Mouse (Mus musculus) limb, embryonic 14.5 days (tissue): ENCODE data around the gene Plekhs1. TPM values are rescaled to one million over a fixed set of nuclear protein-coding genes. Genes with fewer than 3 reads are reported as not detected.

Experiments
- ATAC-seq: fragments of 200-750 bp; cut with Nextera tagmentation; 2 replicates; pipeline ENCODE4 v1.8.0; 2017; ENCODE audit warnings: low read depth, moderate number of reproducible peaks, moderate TSS enrichment; ENCODE audit not compliant: low FRiP score
- DNase-seq: peaks from one replicate; pipeline ENCODE4 v3.0.0-alpha.2; 2015; ENCODE audit warnings: low spot score
- H3K27ac ChIP-seq: fragments of 300-500 bp; sonication (generic); replicated peaks from 2 replicates; pipeline ENCODE4 v1.5.1; 2014; ENCODE audit warnings: low read depth, mild to moderate bottlenecking, low read length, moderate library complexity, mixed read lengths
- H3K27me3 ChIP-seq: fragments of 300-500 bp; sonication (generic); 2 replicates; pipeline ENCODE4 v1.6.1; 2014; ENCODE audit warnings: low read length, mixed read lengths; ENCODE audit not compliant: control insufficient read depth, insufficient read depth
- H3K36me3 ChIP-seq: fragments of 300-500 bp; sonication (generic); 2 replicates; pipeline ENCODE4 v1.6.1; 2014; ENCODE audit warnings: mild to moderate bottlenecking, low read length, moderate library complexity, mixed read lengths; ENCODE audit not compliant: control insufficient read depth, insufficient read depth
- H3K4me1 ChIP-seq: fragments of 300-500 bp; sonication (generic); 2 replicates; pipeline ENCODE4 v1.6.1; 2014; ENCODE audit warnings: antibody characterized with exemption, low read length, mixed read lengths; ENCODE audit not compliant: control insufficient read depth, insufficient read depth
- H3K4me2 ChIP-seq: fragments of 300-500 bp; sonication (generic); replicated peaks from 2 replicates; pipeline ENCODE4 v1.6.1; 2014; ENCODE audit warnings: low read depth, mild to moderate bottlenecking, low read length, moderate library complexity; ENCODE audit not compliant: severe bottlenecking
- H3K4me3 ChIP-seq: fragments of 300-500 bp; sonication (generic); replicated peaks from 2 replicates; pipeline ENCODE4 v1.5.1; 2014; ENCODE audit warnings: low read length
- H3K9ac ChIP-seq: fragments of 300-500 bp; sonication (generic); 2 replicates; pipeline ENCODE4 v1.6.1; 2014; ENCODE audit warnings: mild to moderate bottlenecking, low read depth, low read length, moderate library complexity; ENCODE audit not compliant: severe bottlenecking
- H3K9me3 ChIP-seq: fragments of 300-500 bp; sonication (generic); 2 replicates; pipeline ENCODE4 v1.6.1; 2016; ENCODE audit warnings: low read length; ENCODE audit not compliant: control insufficient read depth
- POLR2A ChIP-seq: fragments of 200-500 bp; IDR thresholded peaks from 2 replicates; pipeline ENCODE4 v1.8.0; 2012; ENCODE audit warnings: inconsistent platforms, mild to moderate bottlenecking, moderate library complexity, borderline replicate concordance; ENCODE audit not compliant: insufficient read depth, insufficient read length; ENCODE audit errors: extremely low read depth
- WGBS: fragments of 180-500 bp; shearing (Covaris S2); extraction: QIAGEN DNeasy Blood & Tissue Kit; methylation state at CpG from one replicate; pipeline ENCODE4 v1.1.7; 2014; 5-methylcytosine and 5-hydroxymethylcytosine counted together
- polyA plus RNA-seq, 2 experiments: library from polyadenylated mRNA; depleted of rRNA in 1 of 2; stranded (reverse) in 1 of 2; unstranded in 1 of 2; fragments of >200 nt; fragmentation: Nextera tagmentation in 1 of 2; extraction: Ambion mirVana in 1 of 2; gene quantifications; 2 replicates each; pipeline versions ENCODE4 v1.2.1 to v1.2.3; 2012 to 2014

Gene Plekhs1
- 0.24 and 0.26 TPM in 2 replicates for polyA plus RNA-seq (2012; rRNA removed)
- polyA plus RNA-seq (2014; fragmentation: Nextera tagmentation; extraction: Ambion mirVana) = 0.37 TPM in 1 of 2 replicates, not detected in the other

- H3K36me3 ChIP-seq = no peaks in the 10 kb centered on the region
- no peak for DNase-seq
- no peaks in the 10 kb centered on the region for H3K27me3 ChIP-seq
- TF ChIP-seq POLR2A = no peak
- no peak for ATAC-seq
- H3K9ac ChIP-seq = no peak within 1 kb of the TSS
- no peak within 1 kb of the TSS for H3K4me2 ChIP-seq
- H3K9me3 ChIP-seq = no peaks in the 10 kb centered on the region
- H3K4me1 ChIP-seq = peaks cover 5% of the 10 kb centered on the region
- H3K4me3 ChIP-seq = no peak within 1 kb of the TSS
- WGBS = 58% methylated on average over 10 of the region's 10 CpGs
- H3K27ac ChIP-seq = no peak within 1 kb of the TSS
Observed at GRCm38 (mm10) chr19:56461522-56462101, at the start of gene Plekhs1. Gene Plekhs1 (plus strand): TSS chr19:56461640.

- Histone ChIP-seq H3K4me1 (no peaks in the 10 kb centered on the region), H3K27me3 (no peaks in the 10 kb centered on the region), H3K9ac (no peak overlapping the region), H3K4me2 (no peak overlapping the region), H3K9me3 (no peaks in the 10 kb centered on the region), H3K36me3 (no peaks in the 10 kb centered on the region), H3K27ac (no peak overlapping the region), H3K4me3 (no peak overlapping the region)
- 35% methylated on average over 4 of the region's 4 CpGs for WGBS
- no peak for DNase-seq
- TF ChIP-seq POLR2A = no peak
- ATAC-seq = no peak
Observed at GRCm38 (mm10) chr19:56418404-56418803, 43.0 kb upstream of the Plekhs1 start.

DNA sequence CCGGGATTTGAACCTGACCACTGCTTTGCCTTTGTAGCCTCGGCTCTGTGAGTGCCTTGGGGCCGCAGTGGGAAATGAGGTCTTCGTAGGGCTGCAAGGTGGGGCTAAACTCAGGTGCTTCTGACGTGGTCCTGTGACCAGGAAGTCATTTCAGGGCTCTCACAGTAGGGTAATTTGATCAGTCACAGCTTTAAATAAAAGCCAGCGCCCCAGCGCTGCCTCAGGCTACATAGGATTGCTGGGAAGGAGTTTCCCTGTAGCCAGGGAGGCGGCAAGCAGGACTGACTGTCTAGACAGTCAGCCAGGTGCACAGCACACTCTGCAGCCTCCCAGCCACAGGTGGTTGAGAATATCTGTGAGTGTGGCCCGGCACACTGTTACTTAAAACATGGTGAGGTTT is 42.0 kb upstream of the Plekhs1 start:
- no peak overlapping the region for H3K4me3 ChIP-seq
- H3K4me2 ChIP-seq = no peak overlapping the region
- no peaks in the 10 kb centered on the region for H3K4me1 ChIP-seq
- DNase-seq (no peak), ATAC-seq (no peak)
- H3K9me3 ChIP-seq = no peaks in the 10 kb centered on the region
- WGBS = 33% methylated on average over 9 of the region's 9 CpGs
- no peak overlapping the region for H3K27ac ChIP-seq
- H3K9ac ChIP-seq = no peak overlapping the region
- no peak for TF ChIP-seq POLR2A
- H3K36me3 ChIP-seq = no peaks in the 10 kb centered on the region
- H3K27me3 ChIP-seq = no peaks in the 10 kb centered on the region

- DNase-seq = no peak
- Histone ChIP-seq H3K4me2 (no peak overlapping the region), H3K27me3 (no peaks in the 10 kb centered on the region), H3K4me3 (no peak overlapping the region), H3K9ac (no peak overlapping the region), H3K36me3 (no peaks in the 10 kb centered on the region), H3K9me3 (no peaks in the 10 kb centered on the region), H3K4me1 (no peaks in the 10 kb centered on the region), H3K27ac (no peak overlapping the region)
- 84% methylated on average over 3 of the region's 3 CpGs for WGBS
- no peak for ATAC-seq
- no peak for TF ChIP-seq POLR2A
Observed at GRCm38 (mm10) chr19:56420345-56420744, 41.1 kb upstream of the Plekhs1 start.

GRCm38 (mm10) chr19:56422476-56423338 is 38.7 kb upstream of the Plekhs1 start:
- H3K27me3 ChIP-seq = no peaks in the 10 kb centered on the region
- ATAC-seq (peak; percentile 54; the same call in 1 of the 2 replicates), DNase-seq (peak; percentile 78)
- TF ChIP-seq POLR2A = no peak
- 23% methylated on average over 14 of the region's 14 CpGs for WGBS
- no peak overlapping the region for H3K4me3 ChIP-seq
- no peaks in the 10 kb centered on the region for H3K36me3 ChIP-seq
- H3K9ac ChIP-seq = no peak overlapping the region
- H3K9me3 ChIP-seq = no peaks in the 10 kb centered on the region
- H3K4me2 ChIP-seq = no peak overlapping the region
- no peaks in the 10 kb centered on the region for H3K4me1 ChIP-seq
- no peak overlapping the region for H3K27ac ChIP-seq
